Mouse (Mus musculus): ENCODE results near the gene Hectd2.

The Hectd2 gene

GRCm38 (mm10) chr19:36561171-36561570 is 6.7 kb downstream of the Hectd2 start:
- no peak for DNase-seq (ENCODE audit: low spot score in 2 of 2)

GRCm38 (mm10) chr19:36564396-36564795 is 10.0 kb downstream of the Hectd2 start:
- DNase-seq (ENCODE audit: low spot score in 2 of 2): no peak

DNA sequence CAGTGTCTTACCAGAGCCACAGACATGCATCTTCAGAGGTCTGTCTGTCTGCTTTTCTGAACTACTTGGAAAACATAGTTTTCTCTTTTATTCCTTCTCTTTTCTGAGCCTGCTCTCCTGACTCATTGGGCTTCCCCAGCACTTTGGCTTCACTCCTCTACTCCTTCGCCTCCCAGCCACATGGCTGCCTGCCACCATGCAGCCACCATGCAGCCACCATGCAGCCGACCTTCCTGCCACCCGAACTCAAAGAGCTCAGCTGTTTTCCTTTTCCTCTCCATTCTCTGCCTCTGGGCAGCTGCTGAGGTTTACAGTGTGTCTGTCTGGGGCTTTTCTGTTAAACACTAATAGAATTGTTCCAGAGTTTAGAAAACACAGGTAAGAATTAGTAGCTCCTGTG is 19.5 kb downstream of the Hectd2 start:
- no peak for DNase-seq (ENCODE audit: low spot score in 2 of 2)

DNA sequence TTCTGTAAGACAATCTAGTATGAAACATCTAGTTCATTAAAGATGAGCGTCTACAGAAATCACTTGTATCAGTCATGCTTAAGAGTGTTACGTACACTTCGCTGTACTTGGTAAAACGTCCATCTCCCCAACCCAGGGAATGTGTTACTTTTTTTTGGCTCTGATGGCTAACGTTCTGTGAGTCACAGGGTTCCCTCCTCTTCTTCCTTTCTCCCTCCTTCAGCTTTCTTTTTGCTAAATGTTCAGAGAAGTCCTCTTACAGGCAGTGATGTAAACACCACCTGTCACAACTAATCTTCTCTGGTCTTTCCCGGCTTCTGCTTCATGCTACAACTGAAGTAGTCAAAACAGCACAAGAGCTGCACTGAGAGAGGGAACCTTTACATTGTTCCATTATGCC is 20.7 kb downstream of the Hectd2 start:
- DNase-seq (ENCODE audit: low spot score in 2 of 2): no peak

- DNase-seq (ENCODE audit: low spot score in 2 of 2): no peak
These were observed 26.4 kb downstream of the Hectd2 start for GRCm38 (mm10) chr19:36580874-36581273.

DNA sequence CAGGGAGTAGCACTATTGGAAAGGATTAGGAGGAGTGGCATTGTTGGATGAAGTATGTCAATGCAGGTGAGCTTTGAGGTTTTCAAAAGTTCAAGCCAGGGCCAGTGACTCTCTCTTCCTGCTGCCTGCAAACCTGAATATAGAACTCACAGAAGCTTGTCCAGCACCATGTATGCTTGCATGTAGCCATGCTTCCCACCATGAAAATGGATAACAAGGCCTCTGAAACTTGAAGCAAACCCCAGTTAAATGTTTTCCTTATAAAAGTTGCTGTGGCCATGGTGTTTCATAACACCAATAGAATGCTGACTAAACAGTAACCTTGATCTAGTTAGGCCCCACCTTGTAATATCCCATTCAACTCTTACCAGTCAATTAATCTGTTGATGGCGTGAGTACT is 27.7 kb downstream of the Hectd2 start:
- DNase-seq (ENCODE audit: low spot score in 2 of 2): no peak

GRCm38 (mm10) chr19:36585505-36585904 is 31.1 kb downstream of the Hectd2 start:
- no peak for DNase-seq (ENCODE audit: low spot score in 2 of 2)

GRCm38 (mm10) chr19:36594409-36594808 is 40.0 kb downstream of the Hectd2 start:
- no peak for DNase-seq (ENCODE audit: low spot score in 2 of 2)

DNA sequence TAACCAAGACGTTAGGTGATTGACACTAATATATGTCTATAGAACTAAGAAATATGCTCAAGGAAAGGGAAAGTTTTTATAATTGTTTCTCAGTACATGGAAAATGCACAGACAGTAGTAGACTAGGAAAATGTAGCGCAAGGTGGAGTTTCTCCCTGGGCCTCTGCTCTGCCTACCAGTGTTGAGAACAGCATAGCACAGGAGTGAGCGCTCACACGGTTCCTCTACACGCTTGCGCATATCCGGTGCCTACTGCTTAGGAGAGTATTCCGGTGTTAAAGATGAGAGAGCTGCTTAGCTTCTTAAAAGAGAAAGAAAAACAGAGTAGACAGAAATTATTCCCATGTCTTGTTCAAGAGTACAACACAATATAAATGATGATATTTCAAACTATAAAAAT is 47.4 kb downstream of the Hectd2 start:
- DNase-seq (ENCODE audit: low spot score in 2 of 2): no peak

- no peak for DNase-seq (ENCODE audit: low spot score in 2 of 2)
These were observed 48.3 kb downstream of the Hectd2 start for GRCm38 (mm10) chr19:36602535-36603312.

GRCm38 (mm10) chr19:36606270-36606669 is 51.8 kb downstream of the Hectd2 start:
- no peak for DNase-seq (ENCODE audit: low spot score in 2 of 2)

DNA sequence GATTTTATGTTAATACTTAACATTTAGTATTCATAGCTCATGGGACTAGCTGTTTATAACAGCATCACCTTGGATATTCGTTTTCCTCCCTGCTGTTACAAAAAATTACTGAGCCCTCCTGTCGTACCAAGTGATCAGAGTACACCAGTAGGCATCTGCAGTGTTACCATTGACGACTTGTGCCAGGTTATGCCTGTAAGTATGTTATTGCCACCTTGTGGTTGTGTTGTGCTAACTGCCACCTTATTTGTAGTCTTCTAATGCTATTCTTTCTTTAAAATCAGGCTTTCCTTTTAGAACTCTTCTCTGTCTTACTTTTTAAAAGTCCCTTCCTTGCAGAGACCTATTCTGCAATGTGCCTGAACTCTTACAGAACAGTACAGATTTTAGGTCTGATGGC is 54.8 kb downstream of the Hectd2 start:
- no peak for DNase-seq (ENCODE audit: low spot score in 2 of 2)

- DNase-seq (ENCODE audit: low spot score in 2 of 2): no peak
These were observed 55.9 kb downstream of the Hectd2 start for GRCm38 (mm10) chr19:36610309-36610708.

DNA sequence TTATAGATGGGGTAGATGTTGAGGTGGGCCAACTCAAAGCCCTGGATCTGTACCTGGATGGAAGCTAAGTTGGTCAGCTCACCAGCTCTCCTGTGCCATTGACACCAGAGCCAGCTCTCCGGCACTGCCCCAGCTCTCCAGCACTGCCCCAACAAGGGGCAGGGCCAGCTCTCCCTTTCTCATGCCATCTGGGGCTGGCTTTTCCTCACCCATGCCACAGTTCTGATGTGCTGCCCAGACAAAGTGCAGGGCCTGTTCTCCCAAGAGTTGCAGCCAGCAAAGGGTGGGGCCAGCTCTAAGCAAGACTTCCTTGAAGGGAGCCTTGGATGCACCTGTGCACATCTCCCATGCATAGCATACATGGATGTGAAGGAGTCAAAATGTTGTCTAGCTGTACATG is 71.5 kb downstream of the Hectd2 start:
- DNase-seq (ENCODE audit: low spot score in 2 of 2): no peak

DNA sequence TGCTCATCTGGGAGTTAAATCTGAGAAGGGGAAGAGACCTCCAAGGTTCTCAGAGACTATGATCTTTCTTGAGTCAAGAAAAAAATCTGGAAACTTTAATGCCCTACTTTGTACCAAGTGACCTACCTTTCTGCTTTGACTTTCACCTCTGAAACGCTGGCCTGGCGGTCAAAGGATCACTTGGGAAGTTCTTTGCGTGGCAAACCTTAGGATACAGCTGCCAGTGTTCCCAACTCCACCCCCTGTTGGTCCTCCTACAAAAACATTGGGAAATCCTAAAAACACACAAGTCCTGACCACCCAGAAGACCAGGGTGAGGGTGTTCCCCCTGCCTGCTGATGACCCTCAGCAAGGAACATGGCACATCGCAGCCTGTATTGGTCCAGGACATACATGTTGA is 72.4 kb downstream of the Hectd2 start:
- DNase-seq (ENCODE audit: low spot score in 2 of 2): no peak

GRCm38 (mm10) chr19:36629394-36629910 is 75.0 kb downstream of the Hectd2 start:
- DNase-seq (ENCODE audit: low spot score in 2 of 2): no peak

DNA sequence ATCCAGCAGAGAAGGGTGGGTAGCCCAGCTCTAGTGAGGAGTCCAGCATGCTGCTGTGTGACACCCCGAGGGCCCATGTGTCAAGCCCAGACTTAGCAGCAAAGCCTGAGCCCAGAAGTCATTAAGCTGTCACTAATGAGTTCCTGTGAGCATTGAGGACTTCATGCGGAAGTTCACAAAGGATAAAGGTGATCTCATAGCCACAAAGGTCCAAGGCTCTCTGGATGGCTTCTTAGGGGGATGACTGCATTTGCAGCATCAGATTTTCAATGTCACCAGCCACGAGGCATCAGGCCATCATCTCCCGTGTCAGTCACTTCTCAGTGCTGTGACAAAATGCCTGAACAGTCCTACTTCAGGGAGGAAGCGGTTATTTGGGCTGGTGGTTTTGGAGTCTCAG is 75.9 kb downstream of the Hectd2 start:
- DNase-seq (ENCODE audit: low spot score in 2 of 2): no peak

GRCm38 (mm10) chr19:36634771-36635170 is 80.3 kb downstream of the Hectd2 start:
- DNase-seq (ENCODE audit: low spot score in 2 of 2): no peak

GRCm38 (mm10) chr19:36637223-36637622 is 82.8 kb downstream of the Hectd2 start:
- no peak for DNase-seq (ENCODE audit: low spot score in 2 of 2)

GRCm38 (mm10) chr19:36637948-36638587 is 83.6 kb downstream of the Hectd2 start:
- no peak for DNase-seq (ENCODE audit: low spot score in 2 of 2)

GRCm38 (mm10) chr19:36639072-36639471 is 84.6 kb downstream of the Hectd2 start:
- no peak for DNase-seq (ENCODE audit: low spot score in 2 of 2)

- no peak for DNase-seq (ENCODE audit: low spot score in 2 of 2)
These were observed 86.7 kb downstream of the Hectd2 start for GRCm38 (mm10) chr19:36641128-36641527.

GRCm38 (mm10) chr19:36645308-36645889 is 91.0 kb downstream of the Hectd2 start:
- DNase-seq (ENCODE audit: low spot score in 2 of 2): no peak
